Mouse (Mus musculus) liver, postnatal 0 days (tissue): ENCODE results near the gene Asb15.

Source experiments
- CTCF ChIP-seq: sonication (generic); IDR thresholded peaks from 2 replicates; pipeline ENCODE4 v1.5.1; 2016; ENCODE audit warnings: antibody characterized with exemption, low read depth
- EP300 ChIP-seq: IDR thresholded peaks from 2 replicates; pipeline ENCODE4 v1.6.1; 2016; ENCODE audit warnings: antibody characterized with exemption, low read depth, mild to moderate bottlenecking

DNA sequence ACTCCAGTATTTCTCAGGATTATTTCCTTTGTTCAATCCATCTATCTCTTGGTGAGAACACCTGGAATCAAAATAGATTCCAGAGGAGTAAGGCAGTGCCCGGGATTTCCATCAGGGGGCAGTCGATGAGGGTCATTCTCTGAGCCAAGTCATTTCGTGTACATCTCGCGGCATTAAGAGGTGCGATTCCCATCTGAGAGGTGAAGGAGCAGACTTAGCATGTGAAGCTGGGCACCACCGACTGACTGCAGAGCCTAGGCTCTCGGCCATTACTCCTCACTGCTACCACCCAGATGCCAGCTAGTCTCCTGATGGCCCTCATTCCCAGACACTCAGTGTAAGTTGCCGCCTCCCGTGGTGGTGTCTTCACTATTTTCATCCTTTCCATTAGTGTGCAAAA is 78.6 kb downstream of the Asb15 start:
- TF ChIP-seq CTCF (no peak), EP300 (no peak)
